Mouse (Mus musculus) intestine, embryonic 15.5 days (tissue): ENCODE measurements at regions not wholly inside any gene's neighbourhood (a gene's known extent, or its start where the extent isn't known, plus 50 kb on each side); places are given as distances from the start of the nearest gene placed in this dataset.

Experiments
- ATAC-seq: fragments of 200-750 bp; cut with Nextera tagmentation; 2 replicates; pipeline ENCODE4 v1.8.0; 2017; ENCODE audit warnings: moderate TSS enrichment, moderate library complexity
- H3K27ac ChIP-seq: fragments of 300-500 bp; sonication (generic); 2 replicates; pipeline ENCODE4 v1.5.1; 2015; ENCODE audit warnings: mild to moderate bottlenecking, inconsistent platforms
- H3K27me3 ChIP-seq: fragments of 300-500 bp; sonication (generic); replicated peaks from 2 replicates; pipeline ENCODE4 v1.6.1; 2015; ENCODE audit warnings: inconsistent platforms
- H3K36me3 ChIP-seq: fragments of 300-500 bp; sonication (generic); 2 replicates; pipeline ENCODE4 v1.6.1; 2015; ENCODE audit warnings: inconsistent platforms
- H3K4me1 ChIP-seq: fragments of 300-500 bp; sonication (generic); replicated peaks from 2 replicates; pipeline ENCODE4 v1.6.1; 2015; ENCODE audit warnings: inconsistent platforms
- H3K4me2 ChIP-seq: fragments of 300-500 bp; sonication (generic); replicated peaks from 2 replicates; pipeline ENCODE4 v1.6.1; 2015; ENCODE audit warnings: mild to moderate bottlenecking, inconsistent platforms
- H3K4me3 ChIP-seq: fragments of 300-500 bp; sonication (generic); replicated peaks from 2 replicates; pipeline ENCODE4 v1.5.1; 2015; ENCODE audit warnings: inconsistent platforms
- H3K9ac ChIP-seq: fragments of 300-500 bp; sonication (generic); 2 replicates; pipeline ENCODE4 v1.6.1; 2015; ENCODE audit warnings: inconsistent platforms
- H3K9me3 ChIP-seq: fragments of 300-500 bp; sonication (generic); 2 replicates; pipeline ENCODE4 v1.6.1; 2016; ENCODE audit warnings: inconsistent platforms
- WGBS: fragments of 180-500 bp; shearing (Covaris S2); methylation state at CpG from one replicate; pipeline ENCODE4 v1.1.7; 2015; 5-methylcytosine and 5-hydroxymethylcytosine counted together

DNA sequence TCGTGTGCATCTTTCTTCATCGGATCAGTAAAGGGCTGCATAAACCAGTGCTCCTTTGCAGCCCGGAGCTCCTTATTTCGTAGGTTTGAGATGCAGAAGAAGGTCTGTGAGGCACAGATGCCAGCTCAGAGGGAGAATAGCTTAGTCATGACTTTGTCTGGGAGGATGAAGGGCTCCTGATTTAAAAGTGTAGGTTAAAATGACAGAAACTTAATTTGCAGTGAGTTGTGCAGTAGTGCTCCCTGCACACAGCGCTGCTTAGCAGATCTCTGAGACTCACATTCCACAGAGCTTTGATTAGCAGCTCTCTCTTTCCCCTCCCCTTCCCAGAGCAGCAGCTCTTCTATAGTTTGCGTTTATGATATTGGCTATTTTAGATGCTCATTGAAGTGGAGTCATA, 200.9 kb downstream of the Vrk1 start:
- no peaks in the 10 kb centered on the region for H3K9me3 ChIP-seq
- no peaks in the 10 kb centered on the region for H3K36me3 ChIP-seq
- no peak overlapping the region for H3K4me3 ChIP-seq
- no peaks in the 10 kb centered on the region for H3K27me3 ChIP-seq
- no peak overlapping the region for H3K4me2 ChIP-seq
- H3K27ac ChIP-seq: no peak overlapping the region
- ATAC-seq: no peak
- WGBS: 69% methylated on average over 6 of the region's 6 CpGs
- H3K4me1 ChIP-seq: no peaks in the 10 kb centered on the region
- no peak overlapping the region for H3K9ac ChIP-seq

DNA sequence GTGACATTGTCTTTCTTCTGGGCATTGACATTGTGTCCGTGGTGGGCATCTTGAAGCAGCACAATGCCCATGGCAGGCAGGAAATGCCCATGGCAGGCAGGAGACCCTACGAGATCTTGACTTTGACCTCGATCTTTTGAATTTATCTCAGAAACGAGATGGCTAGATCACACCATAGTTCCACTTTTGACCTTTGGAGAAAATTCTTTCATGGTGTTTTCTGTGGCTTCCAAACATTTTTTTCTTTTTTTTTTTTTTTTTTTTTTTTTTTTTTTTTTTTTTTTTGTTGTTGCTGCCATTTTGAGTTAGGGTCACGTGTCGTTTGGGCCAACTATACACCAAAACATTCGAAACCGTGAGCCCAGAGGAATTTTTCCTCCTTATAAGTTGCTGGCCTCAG, 201.5 kb downstream of the Vrk1 start:
- H3K4me1 ChIP-seq: no peaks in the 10 kb centered on the region
- no peak overlapping the region for H3K4me2 ChIP-seq
- no peak overlapping the region for H3K27ac ChIP-seq
- H3K4me3 ChIP-seq: no peak overlapping the region
- 85% methylated on average over 8 of the region's 8 CpGs for WGBS
- H3K9me3 ChIP-seq: no peaks in the 10 kb centered on the region
- no peaks in the 10 kb centered on the region for H3K36me3 ChIP-seq
- no peaks in the 10 kb centered on the region for H3K27me3 ChIP-seq
- ATAC-seq: no peak
- no peak overlapping the region for H3K9ac ChIP-seq

DNA sequence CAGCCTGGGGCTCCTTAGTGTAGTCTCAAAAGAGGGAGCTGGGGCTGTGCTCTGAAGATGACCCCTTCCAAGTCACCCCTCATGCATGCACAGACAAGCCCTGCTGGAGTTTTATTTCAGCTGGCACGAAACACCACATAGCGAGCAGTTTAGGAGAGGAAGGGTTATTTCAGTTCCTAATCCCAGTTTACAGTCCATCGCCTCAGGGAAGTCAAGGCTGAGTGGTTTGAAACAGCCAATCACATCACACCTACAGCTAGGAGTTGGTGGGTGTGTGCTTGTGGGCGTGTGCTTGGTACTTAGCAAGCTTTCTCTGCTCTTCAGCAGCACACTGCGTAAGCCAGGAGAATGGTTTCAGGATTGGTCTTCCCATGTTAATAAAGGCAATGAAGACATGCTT, 202.4 kb downstream of the Vrk1 start:
- no peaks in the 10 kb centered on the region; the same call in 1 of the 2 replicates for H3K27me3 ChIP-seq
- no peaks in the 10 kb centered on the region for H3K36me3 ChIP-seq
- H3K9ac ChIP-seq: no peak overlapping the region
- no peak overlapping the region for H3K4me3 ChIP-seq
- ATAC-seq: no peak
- H3K9me3 ChIP-seq: no peaks in the 10 kb centered on the region
- H3K27ac ChIP-seq: no peak overlapping the region
- no peaks in the 10 kb centered on the region for H3K4me1 ChIP-seq
- H3K4me2 ChIP-seq: no peak overlapping the region
- 78% methylated on average over 5 of the region's 5 CpGs for WGBS

DNA sequence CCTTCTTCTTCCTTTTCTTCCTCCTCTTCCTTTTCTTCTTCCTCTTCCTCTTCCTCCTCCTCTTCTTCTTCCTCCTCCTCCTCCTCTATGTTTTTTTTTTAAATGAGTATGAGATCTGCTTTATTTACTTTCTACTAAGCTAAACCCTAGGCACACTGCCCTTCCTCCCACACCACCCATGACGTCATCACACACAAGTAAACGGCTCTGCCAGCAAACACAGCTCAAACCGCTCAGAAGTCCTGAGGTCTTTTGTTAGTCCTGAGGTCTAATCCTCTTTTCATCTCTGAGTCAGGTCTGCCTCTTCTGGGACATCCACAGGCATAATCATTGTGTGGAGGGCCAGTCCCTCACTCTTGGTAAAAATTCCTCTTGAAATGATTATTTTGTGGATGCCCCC, 210.0 kb downstream of the Vrk1 start:
- Histone ChIP-seq H3K27ac (no peak overlapping the region), H3K27me3 (no peaks in the 10 kb centered on the region; the same call in 1 of the 2 replicates), H3K9me3 (no peaks in the 10 kb centered on the region), H3K4me2 (no peak overlapping the region), H3K4me3 (no peak overlapping the region), H3K36me3 (no peaks in the 10 kb centered on the region), H3K4me1 (no peaks in the 10 kb centered on the region), H3K9ac (no peak overlapping the region)
- ATAC-seq: no peak
- 21% methylated on average over 3 of the region's 3 CpGs for WGBS

DNA sequence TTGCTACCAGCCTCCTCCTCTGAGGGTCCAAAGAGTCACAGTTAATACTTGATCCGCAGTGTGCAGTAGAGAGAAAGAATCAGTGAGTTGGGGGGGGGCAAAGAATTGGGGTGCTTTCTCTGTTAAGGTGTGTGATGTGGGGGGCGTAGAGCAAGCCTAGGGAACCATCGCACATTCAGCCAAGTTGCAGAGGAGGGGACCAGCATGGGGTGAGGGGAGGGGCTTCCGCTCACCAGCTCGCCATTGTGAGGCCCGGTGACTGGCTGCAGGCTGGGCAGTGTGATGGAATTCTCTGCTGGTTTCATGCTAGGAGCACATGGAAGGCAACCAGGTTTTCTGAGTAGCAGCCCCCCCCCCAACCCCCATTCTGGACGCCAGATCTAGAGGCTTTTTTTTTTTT, 216.2 kb downstream of the Vrk1 start:
- peaks cover 7% of the 10 kb centered on the region; the same call in 1 of the 2 replicates for H3K4me1 ChIP-seq
- no peak overlapping the region for H3K4me3 ChIP-seq
- H3K9ac ChIP-seq: no peak overlapping the region
- no peaks in the 10 kb centered on the region for H3K36me3 ChIP-seq
- WGBS: 46% methylated on average over 7 of the region's 7 CpGs
- no peak overlapping the region for H3K4me2 ChIP-seq
- H3K27me3 ChIP-seq: no peaks in the 10 kb centered on the region
- H3K27ac ChIP-seq: no peak overlapping the region
- H3K9me3 ChIP-seq: no peaks in the 10 kb centered on the region
- ATAC-seq: no peak

DNA sequence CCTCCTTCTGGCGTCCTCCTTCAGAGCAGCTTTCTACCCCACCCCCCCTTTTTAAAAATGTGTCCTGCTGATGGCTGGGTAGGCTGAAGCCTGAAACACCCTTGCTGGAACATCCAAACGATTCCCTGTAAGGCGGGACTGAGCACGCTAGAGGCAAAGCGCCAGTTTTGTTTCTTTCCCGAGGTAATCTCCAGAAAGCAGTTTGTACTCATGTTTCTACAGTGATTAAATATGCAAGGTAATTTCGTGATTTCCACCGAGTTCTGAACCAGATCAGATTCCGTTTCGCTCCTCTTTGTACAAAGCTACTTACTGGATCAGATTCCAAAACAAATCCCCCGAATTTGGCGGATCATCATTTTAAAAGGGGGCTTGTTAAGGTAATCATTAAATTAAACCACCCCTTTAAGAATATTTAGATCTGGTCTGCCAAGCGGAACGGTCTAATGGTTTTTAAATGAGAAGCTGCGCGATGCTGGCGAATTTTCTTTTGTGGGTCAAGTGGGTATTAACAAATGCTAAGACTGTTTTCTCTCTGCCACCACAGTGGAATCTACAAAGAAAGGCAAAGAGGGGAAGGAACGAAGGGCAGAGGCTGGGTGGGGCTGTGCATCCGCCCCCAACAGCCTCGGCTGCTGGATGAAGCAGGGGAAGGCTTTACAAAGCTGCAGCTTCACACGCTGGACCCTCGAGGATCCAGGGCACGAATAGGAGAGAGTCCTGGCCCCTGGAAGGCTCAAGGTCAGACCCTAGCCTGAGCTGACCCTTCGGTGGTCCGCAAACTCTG, 216.9 kb downstream of the Vrk1 start:
- H3K4me2 ChIP-seq: peak overlapping the region; percentile 24; the same call in 1 of the 2 replicates
- 22% methylated on average over 25 of the region's 25 CpGs for WGBS
- H3K27ac ChIP-seq: no peak overlapping the region
- no peaks in the 10 kb centered on the region for H3K9me3 ChIP-seq
- no peaks in the 10 kb centered on the region for H3K27me3 ChIP-seq
- H3K4me1 ChIP-seq: peaks cover 7% of the 10 kb centered on the region
- H3K36me3 ChIP-seq: no peaks in the 10 kb centered on the region
- ATAC-seq: no peak
- H3K9ac ChIP-seq: no peak overlapping the region
- no peak overlapping the region for H3K4me3 ChIP-seq

DNA sequence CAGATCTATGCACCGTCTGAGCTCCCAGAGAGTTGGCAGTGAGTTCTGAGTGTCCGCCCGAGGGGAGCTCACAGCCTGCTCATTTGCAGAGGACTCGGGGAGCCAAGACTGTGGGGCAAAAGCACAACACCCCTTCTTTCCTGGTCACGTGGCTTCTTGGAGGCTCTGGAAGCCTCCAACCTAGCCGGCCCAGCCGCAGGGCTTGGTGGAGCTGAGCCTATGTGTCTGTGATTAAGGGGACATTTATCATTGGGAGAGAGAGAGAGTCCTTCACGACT, 217.5 kb downstream of the Vrk1 start:
- 28% methylated on average over 8 of the region's 8 CpGs for WGBS
- Histone ChIP-seq H3K4me2 (peak overlapping the region; percentile 24; the same call in 1 of the 2 replicates), H3K27me3 (no peaks in the 10 kb centered on the region), H3K4me3 (no peak overlapping the region), H3K9me3 (no peaks in the 10 kb centered on the region), H3K27ac (no peak overlapping the region), H3K36me3 (no peaks in the 10 kb centered on the region), H3K9ac (no peak overlapping the region), H3K4me1 (peaks cover 7% of the 10 kb centered on the region)
- ATAC-seq: no peak

DNA sequence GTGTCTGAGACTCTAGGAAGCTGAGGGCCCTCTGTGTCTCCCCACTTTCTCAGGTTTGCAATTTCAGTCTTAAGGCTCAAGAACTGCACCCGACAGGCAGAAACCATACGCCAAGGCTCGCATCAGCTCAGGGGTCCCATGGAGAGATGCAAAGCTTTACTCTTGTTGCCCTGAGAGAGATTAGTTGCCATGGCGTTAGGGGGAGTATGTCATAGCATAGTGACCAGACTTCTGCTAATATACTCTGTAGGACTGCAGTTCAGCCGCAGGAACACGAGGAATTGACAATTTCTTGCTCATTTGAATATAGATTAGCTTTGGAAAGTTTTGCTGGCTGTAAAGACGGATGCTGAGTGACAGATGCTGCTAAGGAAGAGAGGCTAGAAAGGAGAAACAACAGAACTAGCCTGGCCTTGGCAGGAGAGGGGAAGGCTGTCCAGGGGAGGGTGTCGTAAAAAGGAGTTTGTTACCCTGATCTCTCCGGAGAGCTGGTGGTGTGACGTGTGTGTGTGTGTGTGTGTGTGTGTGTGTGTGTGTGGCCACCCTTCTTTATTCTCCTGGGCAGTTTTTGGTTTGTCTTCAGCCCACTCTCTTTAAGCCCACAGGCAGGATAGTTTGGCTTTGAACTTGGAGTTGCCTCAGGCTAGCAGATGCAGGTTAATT, 235.3 kb downstream of the Vrk1 start:
- no peaks in the 10 kb centered on the region for H3K4me1 ChIP-seq
- H3K4me3 ChIP-seq: no peak overlapping the region

DNA sequence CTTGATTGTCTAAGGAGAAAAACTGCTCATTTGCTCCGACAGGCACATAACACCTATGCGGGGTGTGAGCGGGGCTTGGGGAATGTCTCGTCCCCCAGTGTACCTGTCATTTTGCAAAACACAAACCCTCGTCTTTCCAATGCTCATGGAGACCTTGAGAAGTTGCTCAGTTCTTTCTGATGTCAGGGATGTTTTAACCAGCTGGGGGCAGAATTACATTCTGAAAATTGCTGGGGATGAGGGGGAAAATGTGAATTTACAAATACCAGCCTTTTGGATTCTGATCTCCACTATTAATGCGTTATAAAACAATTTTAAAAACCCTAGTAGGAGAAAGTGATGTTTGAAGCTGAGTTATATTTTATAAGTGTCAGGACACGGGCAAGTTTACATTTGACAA, 263.6 kb downstream of the Vrk1 start:
- Histone ChIP-seq H3K9me3 (no peaks in the 10 kb centered on the region), H3K36me3 (no peaks in the 10 kb centered on the region), H3K9ac (no peak overlapping the region), H3K4me2 (no peak overlapping the region), H3K4me1 (no peaks in the 10 kb centered on the region), H3K27ac (no peak overlapping the region), H3K4me3 (no peak overlapping the region), H3K27me3 (no peaks in the 10 kb centered on the region)
- no peak for ATAC-seq
- WGBS: 79% methylated on average over 7 of the region's 7 CpGs

More for the DNA sequence above, 235.3 kb downstream of the Vrk1 start:
- no peak overlapping the region for H3K4me2 ChIP-seq
- H3K36me3 ChIP-seq: no peaks in the 10 kb centered on the region
- H3K9me3 ChIP-seq: no peaks in the 10 kb centered on the region
- no peak overlapping the region for H3K9ac ChIP-seq
- no peak for ATAC-seq
- WGBS: 58% methylated on average over 10 of the region's 10 CpGs
- H3K27ac ChIP-seq: no peak overlapping the region
- H3K27me3 ChIP-seq: no peaks in the 10 kb centered on the region

DNA sequence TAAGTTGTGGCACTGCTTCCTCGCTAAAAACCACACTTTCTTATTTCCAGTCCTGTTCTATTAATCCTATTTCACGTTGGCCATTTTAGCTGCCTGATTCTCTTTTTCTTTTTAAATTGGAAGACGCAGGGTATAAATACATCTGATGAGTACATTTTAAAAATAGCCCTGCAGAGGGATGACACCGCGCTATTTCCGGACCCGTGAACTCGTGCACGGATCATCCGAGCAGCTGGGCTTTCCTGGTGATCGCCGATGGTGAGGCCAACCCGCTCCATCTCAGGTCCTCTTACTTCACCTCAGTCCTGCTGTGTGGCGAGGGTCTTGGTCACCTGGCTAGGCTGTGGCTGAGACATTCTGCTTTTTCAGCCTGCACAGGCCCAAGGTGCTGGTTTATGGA, 267.9 kb downstream of the Vrk1 start:
- no peak overlapping the region for H3K4me2 ChIP-seq
- WGBS: 94% methylated on average over 14 of the region's 14 CpGs
- ATAC-seq: no peak

DNA sequence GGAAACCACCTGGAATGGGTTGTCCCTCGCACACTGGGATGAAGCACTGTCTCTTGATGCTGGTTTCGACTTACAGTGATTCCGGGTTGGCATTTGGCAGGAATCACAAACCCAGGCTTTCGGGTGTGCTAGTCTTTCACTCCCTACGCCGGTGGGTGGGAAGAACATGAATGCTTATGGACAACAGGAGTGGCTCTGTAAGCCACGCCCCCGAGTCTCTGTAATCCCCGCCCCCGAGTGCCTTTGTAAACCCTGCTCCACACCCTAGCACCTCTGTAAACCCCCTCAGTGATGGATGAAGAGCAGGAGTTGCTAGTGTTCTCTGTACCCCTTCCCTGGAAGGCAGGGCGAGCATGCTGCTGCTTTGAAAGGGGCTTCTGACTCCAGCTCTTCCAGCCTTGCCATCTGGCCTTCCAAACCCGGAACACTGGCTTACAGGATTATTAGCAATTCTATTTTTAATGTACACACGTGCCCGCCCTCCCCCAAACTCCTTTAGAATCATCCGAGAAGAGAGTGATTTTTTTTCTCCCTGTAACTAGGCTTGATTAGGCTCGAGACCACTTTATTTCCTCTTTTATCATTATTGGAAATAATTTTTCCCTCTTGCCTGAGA, 272.6 kb downstream of the Vrk1 start:
- no peak overlapping the region for H3K9ac ChIP-seq
- no peaks in the 10 kb centered on the region for H3K27me3 ChIP-seq
- no peak for ATAC-seq
- WGBS: 62% methylated on average over 16 of the region's 16 CpGs
- no peaks in the 10 kb centered on the region for H3K4me1 ChIP-seq
- no peaks in the 10 kb centered on the region for H3K36me3 ChIP-seq
- no peak overlapping the region for H3K4me2 ChIP-seq
- no peaks in the 10 kb centered on the region for H3K9me3 ChIP-seq
- no peak overlapping the region for H3K4me3 ChIP-seq
- H3K27ac ChIP-seq: no peak overlapping the region

More for the DNA sequence above, 267.9 kb downstream of the Vrk1 start:
- H3K4me1 ChIP-seq: no peaks in the 10 kb centered on the region
- no peak overlapping the region for H3K9ac ChIP-seq
- no peaks in the 10 kb centered on the region for H3K27me3 ChIP-seq
- no peaks in the 10 kb centered on the region for H3K9me3 ChIP-seq
- no peaks in the 10 kb centered on the region for H3K36me3 ChIP-seq
- H3K4me3 ChIP-seq: no peak overlapping the region
- no peak overlapping the region for H3K27ac ChIP-seq

DNA sequence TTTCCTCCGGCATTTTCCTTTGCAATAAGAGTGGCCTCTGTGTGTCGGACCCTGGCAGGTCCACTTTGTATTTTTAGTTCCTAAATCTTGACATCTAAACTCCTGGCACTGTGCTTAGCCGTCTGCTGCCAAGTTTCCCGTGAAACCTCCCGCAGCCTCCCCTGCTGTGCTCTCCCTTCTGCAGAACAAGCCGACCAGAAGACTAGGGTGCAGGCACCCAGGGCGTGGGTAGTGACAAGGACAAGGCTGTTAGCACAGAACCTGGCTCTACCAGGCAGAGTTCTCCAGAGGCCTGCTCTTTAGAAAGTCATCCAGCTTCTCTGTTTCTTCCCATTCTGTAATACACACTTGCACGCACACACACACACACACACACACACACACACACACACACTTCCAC, 274.8 kb downstream of the Vrk1 start:
- no peak overlapping the region for H3K9ac ChIP-seq
- H3K9me3 ChIP-seq: no peaks in the 10 kb centered on the region
- H3K27ac ChIP-seq: no peak overlapping the region
- WGBS: 80% methylated on average over 8 of the region's 8 CpGs
- no peak overlapping the region for H3K4me3 ChIP-seq
- no peaks in the 10 kb centered on the region for H3K4me1 ChIP-seq
- no peak for ATAC-seq
- H3K36me3 ChIP-seq: no peaks in the 10 kb centered on the region
- H3K27me3 ChIP-seq: no peaks in the 10 kb centered on the region
- no peak overlapping the region for H3K4me2 ChIP-seq
